Mouse (Mus musculus): Measurements from ENCODE around the gene Igf1r. TPM values are rescaled to one million over a fixed set of nuclear protein-coding genes. Genes with fewer than 3 reads are reported as not detected.

Igf1r gene
- polyA plus RNA-seq (2016; fragmentation: Nextera tagmentation; extraction: Ambion mirVana), result 45.2 and 47.2 TPM in 2 replicates

DNA sequence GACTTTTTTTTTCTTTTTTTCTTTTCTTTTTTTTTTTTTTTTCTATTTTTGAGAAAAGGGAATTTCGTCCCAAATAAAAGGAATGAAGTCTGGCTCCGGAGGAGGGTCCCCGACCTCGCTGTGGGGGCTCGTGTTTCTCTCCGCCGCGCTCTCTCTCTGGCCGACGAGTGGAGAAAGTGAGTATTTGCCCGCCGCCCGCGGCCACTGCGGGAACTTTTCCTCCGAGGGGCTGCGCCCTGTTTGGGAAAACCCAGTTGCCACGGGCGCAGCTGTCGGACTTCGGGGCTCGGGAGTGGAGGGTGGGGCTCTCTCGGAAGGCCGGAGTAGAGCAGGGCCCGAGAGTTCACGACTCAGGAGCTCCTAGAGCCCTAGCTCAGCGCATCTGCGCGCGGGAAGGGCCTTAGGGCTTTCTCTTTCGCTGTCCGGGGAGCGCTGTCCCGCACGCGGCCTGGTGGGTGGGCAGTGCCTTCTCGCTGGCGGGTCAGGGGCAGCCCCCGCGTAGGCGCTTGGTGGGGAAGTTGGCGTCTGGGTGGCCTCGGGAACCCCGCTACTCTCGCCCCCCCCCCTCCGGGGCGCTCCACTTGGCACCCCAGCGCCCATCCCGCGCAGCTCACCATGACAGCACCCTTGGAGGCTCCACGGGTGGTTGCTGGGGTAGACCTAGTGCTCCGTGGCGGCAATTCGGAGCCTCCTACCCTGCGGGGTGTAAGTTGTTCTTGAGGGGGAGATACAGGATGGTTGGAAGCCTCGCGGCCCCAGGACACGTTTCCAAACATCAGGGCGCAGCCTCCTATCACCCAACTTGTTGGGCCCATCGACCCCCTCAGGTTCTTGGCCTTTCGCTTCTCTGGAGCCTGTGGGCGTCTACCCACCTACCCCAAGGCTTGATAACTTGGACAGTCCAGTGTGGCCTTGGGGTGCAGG lies at the start of gene Igf1r:
Igf1r (plus strand) TSS at position 51 of the 924 bp plus-strand sequence.
- peak within 1 kb of the TSS; percentile 100 for H3K27ac ChIP-seq
- no peaks in the 10 kb centered on the region for H3K36me3 ChIP-seq
- H3K4me1 ChIP-seq (replicated peaks), result peaks cover 31% of the 10 kb centered on the region
- H3K27me3 ChIP-seq, result no peaks in the 10 kb centered on the region
- H3K9me3 ChIP-seq, result no peaks in the 10 kb centered on the region
- peak within 1 kb of the TSS; percentile 98 for H3K9ac ChIP-seq (replicated peaks)
- peak within 1 kb of the TSS; percentile 98 for H3K4me3 ChIP-seq (replicated peaks)
- WGBS, result under 1% methylated on average over 62 of the region's 62 CpGs
- H3K4me2 ChIP-seq, result peak within 1 kb of the TSS; percentile 89
- no peak for ATAC-seq (ENCODE audit: insufficient number of reproducible peaks, insufficient read depth, low FRiP score, low TSS enrichment, low read depth)

GRCm38 (mm10) chr7:67906358-67906757 lies 46.3 kb upstream of the Igf1r start:
- no peaks in the 10 kb centered on the region for H3K36me3 ChIP-seq
- no peaks in the 10 kb centered on the region for H3K27me3 ChIP-seq
- ATAC-seq (ENCODE audit: insufficient number of reproducible peaks, insufficient read depth, low FRiP score, low TSS enrichment, low read depth), result no peak
- H3K4me2 ChIP-seq, result no peak overlapping the region
- no peak overlapping the region for H3K4me3 ChIP-seq (replicated peaks)
- no peak overlapping the region for H3K27ac ChIP-seq
- no peaks in the 10 kb centered on the region for H3K9me3 ChIP-seq
- H3K4me1 ChIP-seq (replicated peaks), result peaks cover 18% of the 10 kb centered on the region
- H3K9ac ChIP-seq (replicated peaks), result no peak overlapping the region
- 89% methylated on average over 2 of the region's 2 CpGs for WGBS

- ATAC-seq (ENCODE audit: insufficient number of reproducible peaks, insufficient read depth, low FRiP score, low TSS enrichment, low read depth), result no peak
- Histone ChIP-seq H3K4me2 (no peak overlapping the region), H3K4me1 (replicated peaks) (peaks cover 26% of the 10 kb centered on the region), H3K9me3 (no peaks in the 10 kb centered on the region), H3K36me3 (no peaks in the 10 kb centered on the region), H3K9ac (replicated peaks) (no peak overlapping the region), H3K27ac (no peak overlapping the region), H3K4me3 (replicated peaks) (no peak overlapping the region), H3K27me3 (no peaks in the 10 kb centered on the region)
- WGBS, result 75% methylated on average over 9 of the region's 9 CpGs
These were observed 44.7 kb upstream of the Igf1r start for GRCm38 (mm10) chr7:67907786-67908400.

- no peak overlapping the region for H3K9ac ChIP-seq (replicated peaks)
- no peaks in the 10 kb centered on the region for H3K9me3 ChIP-seq
- H3K36me3 ChIP-seq, result no peaks in the 10 kb centered on the region
- peak overlapping the region; percentile 53 for H3K4me2 ChIP-seq
- H3K4me1 ChIP-seq (replicated peaks), result peaks cover 31% of the 10 kb centered on the region
- H3K27me3 ChIP-seq, result no peaks in the 10 kb centered on the region
- H3K4me3 ChIP-seq (replicated peaks), result no peak overlapping the region
- ATAC-seq (ENCODE audit: insufficient number of reproducible peaks, insufficient read depth, low FRiP score, low TSS enrichment, low read depth), result peak; percentile 70
- WGBS, result 28% methylated on average over 10 of the region's 10 CpGs
- H3K27ac ChIP-seq, result peak overlapping the region; percentile 96
These were observed 42.1 kb upstream of the Igf1r start for GRCm38 (mm10) chr7:67910528-67910927.

DNA sequence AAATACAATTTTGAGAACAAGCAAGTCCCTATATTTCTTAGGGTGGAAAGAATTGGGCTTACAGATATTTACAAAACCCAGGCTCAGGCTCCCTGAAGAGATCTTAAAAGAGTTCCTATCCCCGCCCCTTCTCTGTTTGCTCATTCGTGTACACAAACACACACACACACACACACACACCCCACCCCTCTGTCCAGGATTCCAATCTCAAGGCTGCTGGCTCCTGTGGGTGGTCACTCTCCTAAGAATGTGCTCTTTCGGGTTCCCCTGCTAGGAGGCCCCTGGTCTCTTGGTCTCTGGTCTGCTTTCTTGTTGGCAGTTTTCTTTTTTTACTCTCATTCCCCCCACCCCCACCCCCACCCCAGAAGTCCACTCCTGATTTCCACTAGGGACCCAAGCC lies 41.7 kb upstream of the Igf1r start:
- Histone ChIP-seq H3K9ac (replicated peaks) (peak overlapping the region; percentile 50), H3K27ac (peak overlapping the region; percentile 96), H3K4me1 (replicated peaks) (peaks cover 35% of the 10 kb centered on the region), H3K4me2 (peak overlapping the region; percentile 53), H3K9me3 (no peaks in the 10 kb centered on the region), H3K36me3 (no peaks in the 10 kb centered on the region), H3K27me3 (no peaks in the 10 kb centered on the region), H3K4me3 (replicated peaks) (0 out of 2 replicates have a peak overlapping the region, but pooled peaks have one; percentile 7)
- peak; percentile 76 for ATAC-seq (ENCODE audit: insufficient number of reproducible peaks, insufficient read depth, low FRiP score, low TSS enrichment, low read depth)
- 10% methylated on average over 3 of the region's 3 CpGs for WGBS

DNA sequence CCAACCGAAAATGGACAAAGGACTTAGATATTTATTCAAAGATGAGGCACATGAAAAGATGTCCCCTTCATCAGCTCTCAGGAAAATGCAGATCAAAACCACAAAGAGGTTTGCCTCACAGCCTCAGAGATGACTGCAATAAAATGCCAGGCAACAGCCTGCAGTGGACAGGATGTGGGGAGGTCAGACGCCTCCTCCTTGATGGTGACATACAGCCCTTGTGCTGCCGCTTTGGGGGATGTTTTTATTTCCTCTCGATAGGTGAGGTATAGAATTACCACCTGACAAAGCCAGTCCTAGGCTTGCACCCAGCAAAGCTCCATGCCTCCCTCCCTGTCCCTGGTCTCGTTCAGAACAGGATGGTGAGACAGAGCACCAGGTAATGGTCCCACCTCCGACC lies 40.8 kb upstream of the Igf1r start:
- Histone ChIP-seq H3K27ac (peak overlapping the region; percentile 68; the same call in 1 of the 2 replicates), H3K36me3 (no peaks in the 10 kb centered on the region)
- 15% methylated on average over 6 of the region's 6 CpGs for WGBS

GRCm38 (mm10) chr7:67916960-67917359 lies 35.7 kb upstream of the Igf1r start:
- H3K9me3 ChIP-seq, result no peaks in the 10 kb centered on the region
- ATAC-seq (ENCODE audit: insufficient number of reproducible peaks, insufficient read depth, low FRiP score, low TSS enrichment, low read depth), result no peak
- H3K36me3 ChIP-seq, result no peaks in the 10 kb centered on the region
- H3K9ac ChIP-seq (replicated peaks), result no peak overlapping the region
- no peaks in the 10 kb centered on the region for H3K27me3 ChIP-seq
- no peak overlapping the region for H3K27ac ChIP-seq
- WGBS, result 85% methylated on average over 8 of the region's 8 CpGs
- no peak overlapping the region for H3K4me3 ChIP-seq (replicated peaks)
- peaks cover 24% of the 10 kb centered on the region for H3K4me1 ChIP-seq (replicated peaks)
- H3K4me2 ChIP-seq, result no peak overlapping the region

More for the DNA sequence above, 40.8 kb upstream of the Igf1r start:
- Histone ChIP-seq H3K4me3 (replicated peaks) (no peak overlapping the region), H3K4me2 (no peak overlapping the region; the same call in 1 of the 2 replicates), H3K9ac (replicated peaks) (no peak overlapping the region), H3K27me3 (no peaks in the 10 kb centered on the region), H3K9me3 (no peaks in the 10 kb centered on the region), H3K4me1 (replicated peaks) (peaks cover 41% of the 10 kb centered on the region)
- no peak for ATAC-seq (ENCODE audit: insufficient number of reproducible peaks, insufficient read depth, low FRiP score, low TSS enrichment, low read depth)

DNA sequence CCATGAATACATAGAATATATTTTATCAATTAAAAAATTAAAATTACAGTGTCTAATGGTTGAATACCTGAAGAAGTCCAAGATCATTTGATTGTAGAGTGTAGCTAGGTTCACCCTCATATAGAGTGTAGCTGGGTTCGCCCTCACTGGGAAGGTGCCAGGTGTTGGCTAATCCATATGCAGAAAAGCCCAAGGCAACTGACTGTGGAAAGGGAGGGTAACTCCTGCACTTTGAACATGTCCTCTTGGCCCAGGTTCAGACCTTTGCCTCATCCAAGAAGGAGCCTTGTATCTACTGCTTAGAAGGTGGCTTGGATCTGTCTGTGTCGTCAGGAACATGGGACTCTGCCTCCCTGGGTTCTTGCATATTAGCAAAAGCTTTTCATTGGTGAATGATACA lies 34.9 kb upstream of the Igf1r start:
- 96% methylated on average over 2 of the region's 2 CpGs for WGBS
- no peaks in the 10 kb centered on the region for H3K9me3 ChIP-seq
- H3K27me3 ChIP-seq, result no peaks in the 10 kb centered on the region
- no peak overlapping the region for H3K4me2 ChIP-seq
- H3K4me1 ChIP-seq (replicated peaks), result peaks cover 22% of the 10 kb centered on the region
- no peaks in the 10 kb centered on the region for H3K36me3 ChIP-seq
- no peak for ATAC-seq (ENCODE audit: insufficient number of reproducible peaks, insufficient read depth, low FRiP score, low TSS enrichment, low read depth)
- H3K4me3 ChIP-seq (replicated peaks), result no peak overlapping the region
- no peak overlapping the region for H3K27ac ChIP-seq
- no peak overlapping the region for H3K9ac ChIP-seq (replicated peaks)

DNA sequence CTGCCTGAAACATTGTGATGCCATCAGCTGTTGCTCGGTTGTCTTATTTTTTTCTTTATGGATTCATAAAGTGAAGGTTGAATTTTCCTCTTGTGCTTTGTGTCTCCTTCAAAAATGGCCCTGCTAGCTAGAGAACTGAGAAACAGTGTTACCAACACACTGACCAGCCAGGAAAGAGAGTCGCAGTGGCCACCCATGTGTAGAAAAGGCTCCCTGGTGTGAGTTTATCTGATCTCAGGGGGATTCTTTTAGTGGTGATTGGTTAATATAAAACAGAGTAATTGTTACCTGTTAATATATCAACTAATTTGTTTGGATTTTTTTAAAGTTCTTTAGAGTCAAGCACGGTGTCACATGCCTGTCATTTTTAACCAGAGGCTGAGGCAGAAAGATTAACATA lies 33.2 kb upstream of the Igf1r start:
- 67% methylated on average over 3 of the region's 3 CpGs for WGBS
- no peaks in the 10 kb centered on the region for H3K27me3 ChIP-seq
- H3K4me2 ChIP-seq, result no peak overlapping the region
- no peak for ATAC-seq (ENCODE audit: insufficient number of reproducible peaks, insufficient read depth, low FRiP score, low TSS enrichment, low read depth)
- no peaks in the 10 kb centered on the region for H3K9me3 ChIP-seq
- no peak overlapping the region for H3K9ac ChIP-seq (replicated peaks)
- H3K4me3 ChIP-seq (replicated peaks), result no peak overlapping the region
- H3K4me1 ChIP-seq (replicated peaks), result peaks cover 22% of the 10 kb centered on the region
- no peak overlapping the region for H3K27ac ChIP-seq
- H3K36me3 ChIP-seq, result no peaks in the 10 kb centered on the region

GRCm38 (mm10) chr7:67924215-67924614 lies 28.4 kb upstream of the Igf1r start:
- Histone ChIP-seq H3K36me3 (no peaks in the 10 kb centered on the region), H3K4me3 (replicated peaks) (no peak overlapping the region)
- WGBS, result 41% methylated on average over 2 of the region's 2 CpGs

DNA sequence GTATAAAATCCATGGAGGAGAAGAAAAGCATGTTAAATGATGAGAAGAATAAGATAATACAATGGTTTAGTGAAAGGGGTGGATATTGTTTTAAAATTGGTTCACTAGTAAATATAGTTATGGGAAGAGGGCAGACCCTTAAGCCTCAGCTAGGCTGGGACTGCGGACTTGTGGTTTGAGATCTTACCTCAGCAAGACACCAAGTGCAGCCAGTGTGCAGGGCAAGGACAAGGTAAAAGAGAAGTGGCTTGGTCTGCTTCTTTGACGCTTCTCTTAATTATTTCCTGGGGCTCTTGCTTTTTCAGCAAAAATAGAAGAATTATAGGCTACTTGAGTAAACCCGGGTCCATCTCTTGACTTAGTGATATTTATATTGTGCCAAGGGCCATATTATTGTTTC lies 22.5 kb upstream of the Igf1r start:
- H3K9ac ChIP-seq (replicated peaks), result no peak overlapping the region
- no peaks in the 10 kb centered on the region for H3K4me1 ChIP-seq (replicated peaks)
- no peak overlapping the region for H3K27ac ChIP-seq
- no peak overlapping the region for H3K4me3 ChIP-seq (replicated peaks)
- H3K9me3 ChIP-seq, result no peaks in the 10 kb centered on the region
- no peaks in the 10 kb centered on the region for H3K27me3 ChIP-seq
- no peak overlapping the region for H3K4me2 ChIP-seq
- 67% methylated on average over 3 of the region's 3 CpGs for WGBS
- no peak for ATAC-seq (ENCODE audit: insufficient number of reproducible peaks, insufficient read depth, low FRiP score, low TSS enrichment, low read depth)
- no peaks in the 10 kb centered on the region for H3K36me3 ChIP-seq

More at GRCm38 (mm10) chr7:67924215-67924614, 28.4 kb upstream of the Igf1r start:
- Histone ChIP-seq H3K4me1 (replicated peaks) (peaks cover 3% of the 10 kb centered on the region; the same call in 1 of the 2 replicates), H3K27me3 (no peaks in the 10 kb centered on the region), H3K4me2 (no peak overlapping the region), H3K9ac (replicated peaks) (no peak overlapping the region), H3K27ac (no peak overlapping the region), H3K9me3 (no peaks in the 10 kb centered on the region)
- ATAC-seq (ENCODE audit: insufficient number of reproducible peaks, insufficient read depth, low FRiP score, low TSS enrichment, low read depth), result no peak
